Mouse (Mus musculus): ENCODE data around the gene Olfr1290.

DNA sequence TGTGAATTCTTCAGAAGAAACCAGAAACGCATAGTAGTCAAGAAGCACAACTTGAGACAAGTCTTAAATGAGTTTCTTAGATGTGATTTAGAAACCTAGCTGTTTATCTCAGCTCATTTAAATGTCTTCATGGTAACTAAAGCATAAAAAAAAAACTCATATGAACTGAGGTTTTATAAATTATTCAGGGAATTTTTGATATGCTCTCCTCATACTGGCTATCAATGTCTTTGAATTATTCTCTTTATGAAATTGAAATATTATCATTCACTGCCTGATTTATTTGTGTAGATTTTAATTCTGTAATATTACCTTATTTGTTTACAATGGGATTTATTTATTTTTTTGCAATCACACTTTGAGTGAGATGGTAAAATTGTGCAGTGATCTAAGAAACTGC is 13.1 kb downstream of the Olfr1290 start, which contains the start of gene Olfr1289:
- TF ChIP-seq CTCF (conservative IDR thresholded peaks at IDR 0.05; ENCODE audit: low read length): no peak
- no peak for TF ChIP-seq POU5F1 (IDR thresholded peaks at IDR 0.05; ENCODE audit: borderline replicate concordance, low read length)

Measured in E14TG2a.4 (cell line).